1 mouse cellular context compared by ENCODE assay signal in the genomic region with DNA sequence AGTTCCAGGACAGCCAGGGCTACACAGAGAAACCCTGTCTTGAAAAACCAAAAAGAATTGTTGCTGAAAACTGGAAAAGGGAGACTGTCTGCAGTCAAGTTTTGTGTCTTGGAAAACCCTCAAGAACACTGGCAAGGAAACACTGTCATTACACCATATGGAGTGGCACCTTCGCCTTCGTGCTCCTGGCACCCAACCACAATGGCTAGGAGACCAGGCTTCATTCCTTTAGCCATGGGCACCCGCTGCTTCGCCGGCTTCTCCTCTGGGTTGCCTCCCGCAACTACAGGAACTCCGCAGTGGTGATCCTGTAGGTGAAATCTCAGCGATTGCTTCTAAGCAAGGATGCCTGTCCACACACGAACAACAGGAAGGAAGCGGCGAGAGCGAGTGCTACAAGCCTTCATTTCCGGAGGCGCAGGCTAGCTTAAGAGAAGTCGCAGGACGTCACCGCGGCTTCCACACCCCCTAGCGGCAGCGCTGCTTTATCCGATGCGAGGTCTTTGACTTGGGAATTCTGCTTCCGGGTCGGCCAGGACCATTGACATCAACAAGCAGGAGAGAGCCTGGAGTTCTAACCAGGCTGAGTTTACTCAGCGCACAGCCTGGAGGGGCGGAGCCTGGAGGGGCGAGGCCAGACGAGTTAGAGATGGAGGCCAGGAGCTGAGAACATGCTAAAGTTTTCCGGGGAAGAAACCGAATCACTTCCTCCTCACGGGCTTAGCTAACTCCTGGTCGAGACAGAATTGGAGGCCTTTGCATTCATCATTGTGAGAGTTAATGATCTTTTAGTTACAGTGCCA.
TF ChIP-seq lines count a peak whose summit lies in the region.

No protein-coding gene starts in this region.

TF ChIP-seq in CH12.LX, 34 proteins besides CTCF, POLR2A, EP300 and RAD21 (continued from another document):
- TF ChIP-seq BHLHE40 (IDR thresholded peaks at IDR 0.05; ENCODE audit: low read depth, low read length) (peak; percentile 54; the same call in 1 of the 2 replicates), POLR2AphosphoS2 (IDR thresholded peaks at IDR 0.05; ENCODE audit: low read depth, low read length) (peak; percentile 89), ETS1 (conservative IDR thresholded peaks at IDR 0.05; ENCODE audit: low read depth, low read length) (peak; percentile 57), MAX (IDR thresholded peaks at IDR 0.05; ENCODE audit: low read length) (peak; percentile 79), CHD2 (IDR thresholded peaks at IDR 0.05; ENCODE audit: low read length) (peak; percentile 57; the same call in 1 of the 2 replicates), ZC3H11A (IDR thresholded peaks at IDR 0.05; ENCODE audit: low read depth, low read length) (no peak), ELF1 (IDR thresholded peaks at IDR 0.05; ENCODE audit: low read depth, low read length) (peak; percentile 96), JUND (conservative IDR thresholded peaks at IDR 0.05; ENCODE audit: low read depth, low read length) (no peak; the same call in 1 of the 2 replicates), JUN (IDR thresholded peaks at IDR 0.05; ENCODE audit: insufficient read depth, low read depth, low read length) (no peak), RCOR1 (conservative IDR thresholded peaks at IDR 0.05; ENCODE audit: low read depth, low read length) (peak; percentile 38; the same call in 1 of the 2 replicates), TCF12 (IDR thresholded peaks at IDR 0.05; ENCODE audit: low read depth, low read length) (peak; percentile 91), ZMIZ1 (IDR thresholded peaks at IDR 0.05; ENCODE audit: low read depth, low read length) (peak; percentile 55; the same call in 1 of the 2 replicates), CHD1 (IDR thresholded peaks at IDR 0.05; ENCODE audit: low read depth, low read length) (no peak), TBP (conservative IDR thresholded peaks at IDR 0.05; ENCODE audit: low read depth, low read length) (peak; percentile 68), MAZ (IDR thresholded peaks at IDR 0.05; ENCODE audit: low read depth, low read length) (peak; percentile 48; the same call in 1 of the 2 replicates), SMC3 (IDR thresholded peaks at IDR 0.05; ENCODE audit: low read depth, low read length) (peak; percentile 68), KAT2A (IDR thresholded peaks at IDR 0.05; ENCODE audit: insufficient replicate concordance, low read length) (peak; percentile 71; the same call in 1 of the 2 replicates), ZNF384 (IDR thresholded peaks at IDR 0.05; ENCODE audit: low read depth, low read length) (no peak; the same call in 1 of the 2 replicates), MEF2A (IDR thresholded peaks at IDR 0.05; ENCODE audit: borderline replicate concordance, low read depth, low read length) (peak; percentile 67), IRF4 (IDR thresholded peaks at IDR 0.05; ENCODE audit: low read depth, low read length) (peak; percentile 75), NELFE (IDR thresholded peaks at IDR 0.05; ENCODE audit: low read depth, low read length) (peak; percentile 78), UBTF (IDR thresholded peaks at IDR 0.05; ENCODE audit: low read depth, low read length) (no peak)
